Mouse (Mus musculus): Measurements from ENCODE around the gene March11.

March11 gene

DNA sequence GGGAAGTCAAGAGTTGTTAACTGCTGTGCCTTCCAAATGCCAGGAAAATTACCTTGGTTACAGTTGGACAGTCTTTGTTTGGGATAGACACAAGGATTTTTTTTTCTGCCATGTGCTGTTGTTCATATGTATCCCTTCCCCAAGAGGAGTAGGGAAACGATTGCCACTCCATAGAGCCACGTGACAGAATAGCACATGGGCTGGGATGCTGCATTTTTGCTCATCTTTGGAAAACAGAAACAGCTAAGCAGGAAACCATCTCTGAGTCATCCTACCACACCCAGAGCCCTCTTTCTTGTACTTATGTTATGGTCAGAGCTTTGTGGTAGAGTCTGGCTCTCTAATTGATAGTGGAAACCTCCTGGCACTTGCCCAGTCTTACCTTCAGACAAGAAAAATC lies 65.4 kb downstream of the March11 start:
- DNase-seq (ENCODE audit: low read depth): no peak

GRCm38 (mm10) chr15:26374946-26375345 lies 66.1 kb downstream of the March11 start:
- no peak for DNase-seq (ENCODE audit: low read depth)

GRCm38 (mm10) chr15:26377355-26377754 lies 68.5 kb downstream of the March11 start:
- no peak for DNase-seq (ENCODE audit: low read depth)

DNA sequence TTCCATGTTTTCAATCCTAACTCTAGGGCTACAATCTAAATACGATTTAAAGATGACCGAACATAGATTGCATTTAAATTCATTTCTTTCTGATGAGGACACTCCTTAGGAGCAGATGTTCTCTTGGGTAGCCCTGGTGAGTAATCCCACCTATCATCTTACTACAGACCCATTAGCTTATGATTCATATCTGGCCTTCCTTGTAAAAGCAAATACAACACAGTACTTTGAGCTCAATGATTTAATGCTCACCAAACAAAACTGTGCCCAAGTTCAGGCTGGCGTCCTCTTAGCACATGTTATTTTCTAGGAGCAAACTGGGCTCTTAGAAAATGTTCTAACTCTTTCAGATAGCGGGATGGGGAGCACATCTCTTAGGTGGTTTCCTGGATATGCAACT lies 70.0 kb downstream of the March11 start:
- no peak for DNase-seq (ENCODE audit: low read depth)

DNA sequence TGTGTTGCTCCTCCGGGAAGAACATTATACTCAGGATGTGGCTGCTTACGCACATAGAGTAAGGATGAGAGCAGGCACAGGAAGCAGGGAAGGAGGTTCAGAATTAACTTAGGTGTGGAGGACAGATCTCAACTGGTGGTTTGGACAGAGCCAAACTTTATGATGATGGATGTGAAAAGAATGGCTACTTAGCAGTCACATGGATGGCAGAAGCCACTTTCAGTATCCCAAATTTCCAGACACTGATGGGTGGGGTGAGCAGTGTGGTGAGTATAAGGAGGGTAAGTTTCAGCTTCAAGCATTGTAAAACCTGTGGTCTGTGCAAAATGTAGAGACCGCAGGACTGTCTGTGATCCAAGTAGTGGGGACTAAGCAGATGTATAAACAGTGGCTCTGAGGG lies 71.0 kb downstream of the March11 start:
- DNase-seq (ENCODE audit: low read depth): no peak

DNA sequence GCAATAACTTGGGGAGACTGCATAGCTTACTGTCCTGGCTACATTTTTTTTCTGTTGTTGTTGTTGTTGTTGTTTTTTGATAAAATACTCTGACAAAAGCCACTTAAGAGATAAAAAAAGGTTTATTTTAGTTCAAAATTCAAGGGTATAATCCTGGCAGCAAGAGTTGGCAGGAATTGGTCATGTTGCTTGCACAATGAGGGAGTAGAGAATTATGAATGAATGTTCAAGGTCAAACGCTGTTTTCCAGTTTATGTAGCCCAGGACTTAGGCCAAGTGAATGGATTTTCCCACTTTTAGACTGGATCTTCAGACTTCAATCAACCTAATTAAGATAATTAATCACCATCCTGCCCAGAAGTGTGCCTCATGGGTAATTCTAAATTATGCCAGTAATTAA lies 72.0 kb downstream of the March11 start:
- no peak for DNase-seq (ENCODE audit: low read depth)

- no peak for DNase-seq (ENCODE audit: low read depth)
Observed at GRCm38 (mm10) chr15:26390001-26390400, 81.2 kb downstream of the March11 start.

DNA sequence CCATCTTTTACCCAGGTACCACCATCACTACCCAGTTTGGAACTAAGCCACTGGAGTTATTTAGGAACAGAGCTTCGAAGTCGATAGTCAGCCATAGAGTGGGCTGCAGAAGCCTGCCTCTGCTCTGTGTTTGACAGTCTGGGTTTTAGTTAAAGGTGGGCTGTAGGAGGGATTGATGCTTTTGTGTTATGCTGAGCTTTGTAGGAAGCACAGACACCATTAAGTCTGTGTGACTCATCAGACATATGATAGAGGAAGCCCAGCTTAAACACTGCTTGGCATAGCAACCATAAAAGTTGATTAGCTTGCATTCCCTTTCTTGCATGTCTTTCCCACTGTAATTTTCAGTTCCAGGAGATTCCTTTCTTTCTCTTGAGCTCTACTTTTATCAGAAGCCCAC lies 87.7 kb downstream of the March11 start:
- DNase-seq (ENCODE audit: low read depth): no peak

GRCm38 (mm10) chr15:26425284-26425683 lies 116.4 kb downstream of the March11 start:
- no peak for DNase-seq (ENCODE audit: low read depth)

GRCm38 (mm10) chr15:26426231-26426630 lies 117.4 kb downstream of the March11 start:
- no peak for DNase-seq (ENCODE audit: low read depth)

DNA sequence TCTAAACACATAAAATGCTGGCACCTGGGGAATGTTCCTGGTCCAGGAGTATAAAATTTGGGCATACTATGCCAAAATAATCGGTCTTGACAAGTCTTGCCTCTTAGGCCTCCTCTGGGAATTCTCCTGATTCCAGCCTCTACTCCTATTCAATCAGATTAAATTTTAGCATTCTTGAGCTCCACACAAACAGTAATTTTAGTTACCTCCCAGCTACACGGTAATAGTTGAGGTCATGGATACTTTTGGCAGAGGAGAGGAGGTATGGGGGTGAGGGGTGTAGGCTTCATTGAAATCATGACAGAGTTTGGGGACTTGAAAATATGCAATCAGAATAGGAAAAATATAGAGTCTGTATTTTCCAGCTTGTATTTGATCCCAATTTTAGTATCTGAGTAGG lies 121.7 kb downstream of the March11 start:
- no peak for DNase-seq (ENCODE audit: low read depth)

DNA sequence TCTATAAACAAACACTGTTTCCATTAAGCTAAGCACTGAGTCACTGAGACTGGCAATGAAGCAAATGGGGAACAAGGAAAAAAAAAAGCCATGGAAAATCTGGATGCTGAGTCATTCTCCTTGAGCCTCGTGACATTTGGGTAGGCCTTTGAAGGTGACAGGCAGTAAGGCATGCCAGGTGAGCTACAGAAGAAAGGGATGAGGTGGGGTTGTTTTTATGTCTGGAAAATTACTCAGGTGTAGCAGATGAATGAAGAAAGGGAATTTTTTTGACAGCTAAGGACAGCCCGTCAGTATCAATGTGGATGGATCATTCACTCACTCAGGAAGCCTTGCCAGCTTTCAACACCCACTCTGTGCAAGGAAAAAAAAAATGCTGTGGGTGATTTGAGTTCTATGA lies 123.8 kb downstream of the March11 start:
- no peak for DNase-seq (ENCODE audit: low read depth)

DNA sequence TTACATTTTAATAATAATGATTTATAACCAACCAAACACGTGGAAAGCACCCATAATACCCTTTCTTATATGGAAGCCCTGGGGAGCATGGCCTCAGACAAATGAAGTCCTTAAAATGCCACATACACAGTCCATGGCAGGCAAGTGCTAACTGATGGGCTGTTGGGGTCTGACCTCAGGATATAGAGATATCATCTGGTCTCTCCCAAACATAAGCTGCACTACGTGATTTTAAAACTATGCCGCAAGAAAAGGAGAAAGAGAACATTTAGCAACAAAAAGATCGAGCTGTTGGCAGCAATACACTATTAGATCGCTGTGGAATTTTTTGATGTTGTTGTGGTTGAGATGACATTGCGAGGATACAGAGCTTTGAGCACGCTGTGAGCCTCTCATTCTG lies 126.9 kb downstream of the March11 start:
- DNase-seq (ENCODE audit: low read depth): no peak

DNA sequence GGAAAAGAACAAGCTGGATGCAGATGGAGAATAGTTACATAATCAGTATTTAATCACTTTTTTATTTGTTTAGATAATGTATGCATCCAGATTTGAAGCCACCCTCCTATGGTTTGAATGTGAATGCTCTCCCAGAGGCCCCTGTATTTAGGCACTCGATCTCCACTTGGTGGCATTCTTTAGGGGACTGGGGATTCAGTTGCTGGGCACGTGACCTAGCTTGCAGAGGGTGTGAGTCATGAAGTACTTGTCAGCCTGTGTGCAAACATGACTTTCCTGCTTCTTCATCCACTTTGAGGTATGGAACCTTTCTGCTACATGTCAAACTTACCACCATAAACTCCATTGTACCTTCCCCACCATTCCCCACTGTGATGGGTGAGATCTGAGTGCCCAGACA lies 128.3 kb downstream of the March11 start:
- DNase-seq (ENCODE audit: low read depth): no peak

All from NIH3T3 (cell line).